Mouse (Mus musculus): ENCODE measurements at regions not wholly inside any gene's neighbourhood (a gene's known extent, or its start where the extent isn't known, plus 50 kb on each side); places are given as distances from the start of the nearest gene placed in this dataset.

- no peak overlapping the region for H3K27ac ChIP-seq (ENCODE audit: insufficient read depth, low read depth, low read length, poor library complexity, severe bottlenecking)
- no peak for TF ChIP-seq MAFK (IDR thresholded peaks at IDR 0.05; ENCODE audit: insufficient read depth, low read depth, low read length)
- no peak for TF ChIP-seq ZC3H11A (IDR thresholded peaks at IDR 0.05; ENCODE audit: borderline replicate concordance, low read depth, low read length)
- no peak for TF ChIP-seq CHD2 (IDR thresholded peaks at IDR 0.05; ENCODE audit: low read depth, low read length)
- no peak for TF ChIP-seq HCFC1 (IDR thresholded peaks at IDR 0.05; ENCODE audit: borderline replicate concordance, insufficient read depth, low read length)
- TF ChIP-seq ZNF384 (IDR thresholded peaks at IDR 0.05; ENCODE audit: low read depth, low read length), result no peak
- no peak for DNase-seq (ENCODE audit: low read depth, low spot score)
- no peak overlapping the region for H3K9ac ChIP-seq (ENCODE audit: insufficient read depth, low read depth, low read length, poor library complexity, severe bottlenecking)
- H3K9me3 ChIP-seq (ENCODE audit: control insufficient read depth, insufficient read depth, low read depth, low read length), result no peaks in the 10 kb centered on the region
- H3K36me3 ChIP-seq (ENCODE audit: control insufficient read depth, insufficient read depth, low read length, poor library complexity, severe bottlenecking), result no peaks in the 10 kb centered on the region
- in situ Hi-C loops (cut with MboI; ENCODE audit: low sequenced_read_pairs in 2 of 2, unreplicated experiment in 2 of 2), result no loop called here
- no peaks in the 10 kb centered on the region for H3K4me1 ChIP-seq (ENCODE audit: control insufficient read depth in 2 of 2, insufficient read depth in 2 of 2, low read length in 2 of 2, poor library complexity in 1 of 2)
- no peak overlapping the region for H3K4me3 ChIP-seq (ENCODE audit: insufficient read depth in 1 of 2, low read depth in 1 of 2, low read length in 2 of 2, poor library complexity in 1 of 2, severe bottlenecking in 1 of 2)
Measured at GRCm38 (mm10) chr13:90463381-90463780, 374.0 kb upstream of the Xrcc4 start.

DNA sequence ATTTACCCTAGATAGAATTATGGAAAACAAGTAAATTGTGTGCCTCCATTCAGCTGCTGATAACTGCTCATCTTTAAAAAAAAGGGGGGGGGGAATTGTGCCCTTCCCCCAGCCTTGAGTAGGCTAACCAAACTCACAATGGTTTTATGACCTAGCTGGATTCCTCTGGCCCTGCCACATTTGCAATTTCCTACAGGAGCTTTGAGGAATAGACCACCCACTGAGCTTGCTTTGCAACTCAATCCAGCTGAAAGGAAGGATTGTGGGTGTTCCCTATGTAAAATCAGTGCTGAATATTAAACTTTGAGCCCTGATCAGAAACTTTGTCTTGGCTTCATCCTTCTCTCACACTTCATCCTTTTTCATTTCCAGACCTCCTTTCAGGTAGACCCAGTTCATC is 365.2 kb upstream of the Xrcc4 start:
- Histone ChIP-seq H3K36me3 (ENCODE audit: control insufficient read depth, insufficient read depth, low read length, poor library complexity, severe bottlenecking) (no peaks in the 10 kb centered on the region), H3K9ac (ENCODE audit: insufficient read depth, low read depth, low read length, poor library complexity, severe bottlenecking) (no peak overlapping the region), H3K27ac (ENCODE audit: insufficient read depth, low read depth, low read length, poor library complexity, severe bottlenecking) (no peak overlapping the region), H3K9me3 (ENCODE audit: control insufficient read depth, insufficient read depth, low read depth, low read length) (no peaks in the 10 kb centered on the region), H3K4me3 (ENCODE audit: insufficient read depth in 1 of 2, low read depth in 1 of 2, low read length in 2 of 2, poor library complexity in 1 of 2, severe bottlenecking in 1 of 2) (no peak overlapping the region), H3K4me1 (ENCODE audit: control insufficient read depth in 2 of 2, insufficient read depth in 2 of 2, low read length in 2 of 2, poor library complexity in 1 of 2) (no peaks in the 10 kb centered on the region)
- TF ChIP-seq CHD2 (IDR thresholded peaks at IDR 0.05; ENCODE audit: low read depth, low read length), result no peak
- no peak for TF ChIP-seq ZNF384 (IDR thresholded peaks at IDR 0.05; ENCODE audit: low read depth, low read length)
- no peak for TF ChIP-seq MAFK (IDR thresholded peaks at IDR 0.05; ENCODE audit: insufficient read depth, low read depth, low read length)
- peak; percentile 13 for DNase-seq (ENCODE audit: low read depth, low spot score)
- in situ Hi-C loops (cut with MboI; ENCODE audit: low sequenced_read_pairs in 2 of 2, unreplicated experiment in 2 of 2), result no loop called here

DNA sequence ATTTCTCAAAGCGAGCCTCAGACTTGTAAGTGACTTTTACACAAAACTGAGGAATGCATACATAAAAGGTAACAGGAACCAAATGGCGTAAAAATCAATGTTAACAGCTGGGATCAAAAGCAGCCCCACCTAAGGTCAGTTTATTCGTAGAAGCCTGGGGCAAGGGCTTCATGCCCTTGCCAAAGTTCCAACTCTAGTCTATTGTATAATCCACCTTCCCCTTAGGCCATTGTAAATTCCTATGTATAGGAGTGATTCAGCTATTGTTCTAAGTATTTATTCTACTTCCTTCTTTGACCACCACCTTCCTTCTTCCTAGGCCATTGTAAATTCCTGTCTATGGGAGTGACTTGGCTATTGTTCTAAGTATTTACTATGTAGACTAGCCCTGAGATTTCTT is 337.5 kb upstream of the Xrcc4 start:
- Histone ChIP-seq H3K27ac (ENCODE audit: insufficient read depth, low read depth, low read length, poor library complexity, severe bottlenecking) (no peak overlapping the region), H3K4me1 (ENCODE audit: control insufficient read depth in 2 of 2, insufficient read depth in 2 of 2, low read length in 2 of 2, poor library complexity in 1 of 2) (no peaks in the 10 kb centered on the region), H3K4me3 (ENCODE audit: insufficient read depth in 1 of 2, low read depth in 1 of 2, low read length in 2 of 2, poor library complexity in 1 of 2, severe bottlenecking in 1 of 2) (no peak overlapping the region), H3K9me3 (ENCODE audit: control insufficient read depth, insufficient read depth, low read depth, low read length) (no peaks in the 10 kb centered on the region), H3K9ac (ENCODE audit: insufficient read depth, low read depth, low read length, poor library complexity, severe bottlenecking) (no peak overlapping the region), H3K36me3 (ENCODE audit: control insufficient read depth, insufficient read depth, low read length, poor library complexity, severe bottlenecking) (no peaks in the 10 kb centered on the region)
- no peak for DNase-seq (ENCODE audit: low read depth, low spot score)
- in situ Hi-C loops (cut with MboI; ENCODE audit: low sequenced_read_pairs in 2 of 2, unreplicated experiment in 2 of 2), result no loop called here
- no peak for TF ChIP-seq MAFK (IDR thresholded peaks at IDR 0.05; ENCODE audit: insufficient read depth, low read depth, low read length)
- no peak for TF ChIP-seq ZC3H11A (IDR thresholded peaks at IDR 0.05; ENCODE audit: borderline replicate concordance, low read depth, low read length)
- no peak for TF ChIP-seq HCFC1 (IDR thresholded peaks at IDR 0.05; ENCODE audit: borderline replicate concordance, insufficient read depth, low read length)
- no peak for TF ChIP-seq CHD2 (IDR thresholded peaks at IDR 0.05; ENCODE audit: low read depth, low read length)
- TF ChIP-seq ZNF384 (IDR thresholded peaks at IDR 0.05; ENCODE audit: low read depth, low read length), result no peak

GRCm38 (mm10) chr13:90425379-90425778 is 336.0 kb upstream of the Xrcc4 start:
- H3K9me3 ChIP-seq (ENCODE audit: control insufficient read depth, insufficient read depth, low read depth, low read length), result no peaks in the 10 kb centered on the region
- no peak for DNase-seq (ENCODE audit: low read depth, low spot score)
- H3K4me1 ChIP-seq (ENCODE audit: control insufficient read depth in 2 of 2, insufficient read depth in 2 of 2, low read length in 2 of 2, poor library complexity in 1 of 2), result no peaks in the 10 kb centered on the region
- H3K36me3 ChIP-seq (ENCODE audit: control insufficient read depth, insufficient read depth, low read length, poor library complexity, severe bottlenecking), result no peaks in the 10 kb centered on the region
- H3K27ac ChIP-seq (ENCODE audit: insufficient read depth, low read depth, low read length, poor library complexity, severe bottlenecking), result no peak overlapping the region
- TF ChIP-seq MAFK (IDR thresholded peaks at IDR 0.05; ENCODE audit: insufficient read depth, low read depth, low read length) (no peak), HCFC1 (IDR thresholded peaks at IDR 0.05; ENCODE audit: borderline replicate concordance, insufficient read depth, low read length) (no peak), ZC3H11A (IDR thresholded peaks at IDR 0.05; ENCODE audit: borderline replicate concordance, low read depth, low read length) (no peak), CHD2 (IDR thresholded peaks at IDR 0.05; ENCODE audit: low read depth, low read length) (no peak), ZNF384 (IDR thresholded peaks at IDR 0.05; ENCODE audit: low read depth, low read length) (no peak)
- no peak overlapping the region for H3K4me3 ChIP-seq (ENCODE audit: insufficient read depth in 1 of 2, low read depth in 1 of 2, low read length in 2 of 2, poor library complexity in 1 of 2, severe bottlenecking in 1 of 2)
- H3K9ac ChIP-seq (ENCODE audit: insufficient read depth, low read depth, low read length, poor library complexity, severe bottlenecking), result no peak overlapping the region
- in situ Hi-C loops (cut with MboI; ENCODE audit: low sequenced_read_pairs in 2 of 2, unreplicated experiment in 2 of 2), result no loop called here

- DNase-seq (ENCODE audit: low read depth, low spot score), result no peak
- in situ Hi-C loops (cut with MboI; ENCODE audit: low sequenced_read_pairs in 2 of 2, unreplicated experiment in 2 of 2), result no loop called here
- Histone ChIP-seq H3K27ac (ENCODE audit: insufficient read depth, low read depth, low read length, poor library complexity, severe bottlenecking) (no peak overlapping the region), H3K4me1 (ENCODE audit: control insufficient read depth in 2 of 2, insufficient read depth in 2 of 2, low read length in 2 of 2, poor library complexity in 1 of 2) (no peaks in the 10 kb centered on the region), H3K4me3 (ENCODE audit: insufficient read depth in 1 of 2, low read depth in 1 of 2, low read length in 2 of 2, poor library complexity in 1 of 2, severe bottlenecking in 1 of 2) (no peak overlapping the region), H3K9ac (ENCODE audit: insufficient read depth, low read depth, low read length, poor library complexity, severe bottlenecking) (no peak overlapping the region), H3K9me3 (ENCODE audit: control insufficient read depth, insufficient read depth, low read depth, low read length) (no peaks in the 10 kb centered on the region), H3K36me3 (ENCODE audit: control insufficient read depth, insufficient read depth, low read length, poor library complexity, severe bottlenecking) (no peaks in the 10 kb centered on the region)
- TF ChIP-seq ZC3H11A (IDR thresholded peaks at IDR 0.05; ENCODE audit: borderline replicate concordance, low read depth, low read length), result no peak
- no peak for TF ChIP-seq ZNF384 (IDR thresholded peaks at IDR 0.05; ENCODE audit: low read depth, low read length)
- no peak for TF ChIP-seq MAFK (IDR thresholded peaks at IDR 0.05; ENCODE audit: insufficient read depth, low read depth, low read length)
- TF ChIP-seq HCFC1 (IDR thresholded peaks at IDR 0.05; ENCODE audit: borderline replicate concordance, insufficient read depth, low read length), result no peak
- TF ChIP-seq CHD2 (IDR thresholded peaks at IDR 0.05; ENCODE audit: low read depth, low read length), result no peak
Measured at GRCm38 (mm10) chr13:90424541-90424940, 335.1 kb upstream of the Xrcc4 start.

Data from ES-E14 (cell line).